Mouse (Mus musculus) macrophage (primary cell): ENCODE data around the gene Nthl1. TPM values are rescaled to one million over a fixed set of nuclear protein-coding genes. Genes with fewer than 3 reads are reported as not detected.

Source experiments
- H3K27ac ChIP-seq: fragments of 350-480 bp; formaldehyde crosslinking; 2 replicates; pipeline ENCODE4 v1.9.0; 2021
- H3K36me3 ChIP-seq: fragments of 350-480 bp; formaldehyde crosslinking; 2 replicates; pipeline ENCODE4 v1.9.0; 2021; ENCODE audit errors: inconsistent target
- H3K4me3 ChIP-seq: fragments of 350-480 bp; formaldehyde crosslinking; 2 replicates; pipeline ENCODE4 v1.9.0; 2021; ENCODE audit errors: inconsistent target
- H3K79me2 ChIP-seq: fragments of 350-480 bp; formaldehyde crosslinking; 2 replicates; pipeline ENCODE4 v1.9.0; 2021; ENCODE audit errors: inconsistent target
- WGBS: methylation state at CpG from one replicate; pipeline ENCODE4 v1.1.7; 2026; ENCODE audit warnings: inconsistent platforms; ENCODE audit not compliant: missing documents; 5-methylcytosine and 5-hydroxymethylcytosine counted together
- polyA plus RNA-seq: library from polyadenylated mRNA; stranded (reverse); fragments of 250-400 nt; gene quantifications from 3 replicates; pipeline ENCODE4 v1.2.4, GENCODE M21; 2018; ENCODE audit warnings: inconsistent platforms
- total RNA-seq, 78 experiments: library from RNA; depleted of rRNA; stranded (reverse); fragments of 250-400 nt; gene quantifications; 1 replicate in 9 of 78; 2 replicates in 24 of 78; 3 replicates in 43 of 78; 4 replicates in 2 of 78; pipeline ENCODE4 v1.2.4; 2018; ENCODE audit warnings: inconsistent platforms in 56 of 78

The Nthl1 gene
- total RNA-seq (2018; cell fraction: chromatin; rRNA removed), result 1 to 10 TPM in 20 of 26 experiments, under 1 TPM in 2, not detected in 4; 0.74 to 9.0 (median 3.1) TPM
- total RNA-seq (2018; cell fraction: cytosol; rRNA removed), result 1 to 10 TPM; 2.2 to 4.8 (median 3.3) TPM
- total RNA-seq (2018; cell fraction: nucleus; rRNA removed), result 1 to 10 TPM in 18 of 26 experiments, under 1 TPM in 8; 0.46 to 7.5 (median 1.4) TPM
- 3.1 to 5.8 TPM (median 3.7 TPM) in 3 replicates for polyA plus RNA-seq

DNA sequence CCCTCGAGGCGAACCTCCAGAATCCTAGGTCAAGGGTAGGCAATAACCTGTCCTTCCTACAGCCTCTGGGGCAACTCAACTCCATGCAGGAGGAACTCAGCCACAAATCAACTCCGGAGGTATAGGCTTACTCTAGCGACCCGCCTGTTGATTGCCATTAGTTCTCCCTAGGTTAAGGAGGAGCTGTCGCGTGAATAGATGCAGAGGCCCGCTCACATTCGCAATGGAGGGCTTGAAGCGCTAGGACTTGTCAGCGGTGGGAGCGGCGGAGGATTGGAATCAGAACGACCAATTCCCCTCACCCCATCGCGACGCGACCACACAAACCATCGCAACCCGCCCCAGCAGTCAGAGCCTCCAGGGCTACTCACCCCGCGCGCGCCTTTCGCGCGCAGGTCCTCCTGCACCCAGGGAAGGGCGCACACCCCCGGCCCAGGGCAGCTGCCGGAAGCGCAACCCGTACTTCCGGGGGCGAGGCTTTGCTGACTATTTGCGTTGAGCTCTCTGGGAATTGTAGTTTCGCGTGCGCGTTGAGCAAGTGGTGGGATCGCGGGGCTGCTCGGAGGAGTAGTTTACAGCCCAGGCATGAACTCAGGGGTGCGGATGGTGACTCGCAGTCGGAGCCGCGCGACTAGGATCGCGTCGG, at the start of gene Nthl1, which contains the start of gene Tsc2:
TSS of gene Nthl1 (plus strand) at position 514 of the 646 bp plus-strand sequence.
TSS of gene Tsc2 (minus strand) at position 464 of the 646 bp plus-strand sequence.
- no peaks in the 10 kb centered on the region for H3K79me2 ChIP-seq
- under 1% methylated on average over 51 of the region's 51 CpGs for WGBS
- H3K36me3 ChIP-seq, result peaks cover 30% of the 10 kb centered on the region
- 0 out of 2 replicates have a peak within 1 kb of the TSS, but pooled peaks have one; percentile 1 for H3K27ac ChIP-seq
- peak within 1 kb of the TSS; percentile 69 for H3K4me3 ChIP-seq

- H3K36me3 ChIP-seq, result peaks cover 39% of the 10 kb centered on the region; the same call in 1 of the 2 replicates
- H3K4me3 ChIP-seq, result no peak overlapping the region
- WGBS, result 40% methylated on average over 5 of the region's 5 CpGs
- H3K27ac ChIP-seq, result peak overlapping the region; percentile 78
- no peaks in the 10 kb centered on the region for H3K79me2 ChIP-seq
Measured at GRCm38 (mm10) chr17:24583599-24584460, 48.6 kb upstream of the Nthl1 start.

DNA sequence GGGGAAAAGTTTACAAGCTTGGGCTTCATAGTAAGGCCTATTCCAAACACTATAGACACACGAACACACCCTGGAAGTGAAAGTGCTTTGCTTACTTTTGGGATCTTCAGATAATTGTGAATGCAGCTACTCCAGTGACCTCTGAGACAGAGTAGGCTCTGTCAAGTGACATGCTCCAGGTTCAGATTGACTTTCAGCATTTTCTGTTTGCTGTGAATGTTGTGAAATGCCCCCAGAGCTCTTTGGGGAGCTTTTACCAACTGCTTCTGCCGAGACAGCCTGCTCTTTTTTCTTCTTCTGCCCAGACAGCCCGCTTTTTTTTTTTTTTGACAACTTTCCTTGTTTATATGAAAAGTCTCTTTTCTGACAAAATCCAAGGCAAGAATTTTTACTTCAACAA, 48.0 kb upstream of the Nthl1 start:
- Histone ChIP-seq H3K27ac (peak overlapping the region; percentile 78), H3K36me3 (peaks cover 36% of the 10 kb centered on the region; the same call in 1 of the 2 replicates), H3K4me3 (no peak overlapping the region), H3K79me2 (no peaks in the 10 kb centered on the region)
- WGBS, result 45% methylated on average over 3 of the region's 3 CpGs

DNA sequence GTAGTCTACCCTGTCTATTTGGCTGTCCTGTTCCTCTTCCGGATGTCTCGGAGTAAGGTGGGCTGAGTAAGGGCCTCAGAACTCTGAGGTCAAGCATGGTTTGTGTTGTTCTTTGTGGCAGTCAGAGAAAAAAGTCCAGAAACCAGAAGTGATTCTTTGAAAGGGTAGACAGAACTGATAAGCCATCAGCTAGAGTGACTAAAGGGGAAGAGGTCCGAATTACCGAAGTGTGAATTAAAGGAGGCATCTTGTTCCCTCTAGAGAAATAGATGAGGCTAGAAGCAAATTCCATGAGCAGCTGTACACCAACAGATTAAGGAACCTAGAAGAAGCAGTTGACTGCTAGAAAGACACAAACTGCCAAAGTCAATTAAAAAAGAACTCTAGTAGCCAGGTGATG, 45.9 kb upstream of the Nthl1 start:
- H3K4me3 ChIP-seq, result no peak overlapping the region
- H3K36me3 ChIP-seq, result peaks cover 35% of the 10 kb centered on the region
- no peaks in the 10 kb centered on the region for H3K79me2 ChIP-seq
- H3K27ac ChIP-seq, result no peak overlapping the region
- 79% methylated on average over 4 of the region's 4 CpGs for WGBS

DNA sequence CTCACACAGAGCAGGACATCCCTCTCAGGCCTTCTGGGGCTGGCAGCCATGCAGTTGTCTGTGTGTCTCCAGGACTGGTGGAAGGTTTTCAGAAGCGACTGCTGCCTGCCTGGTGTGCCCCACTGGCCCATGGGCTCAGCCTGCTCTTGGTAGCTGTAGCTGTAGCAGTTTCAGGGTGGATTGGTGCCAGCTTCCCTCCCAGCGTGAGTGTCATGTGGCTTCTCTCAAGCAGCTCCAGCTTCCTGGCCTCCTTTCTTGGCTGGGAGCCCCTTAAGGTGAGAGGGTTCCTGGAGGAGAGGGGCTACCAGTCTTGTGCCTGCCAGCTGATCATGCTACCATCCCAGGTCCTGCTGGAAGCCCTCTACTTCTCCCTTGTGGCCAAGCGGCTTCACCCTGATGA, 41.5 kb upstream of the Nthl1 start:
- H3K79me2 ChIP-seq, result no peaks in the 10 kb centered on the region
- WGBS, result 83% methylated on average over 2 of the region's 3 CpGs

DNA sequence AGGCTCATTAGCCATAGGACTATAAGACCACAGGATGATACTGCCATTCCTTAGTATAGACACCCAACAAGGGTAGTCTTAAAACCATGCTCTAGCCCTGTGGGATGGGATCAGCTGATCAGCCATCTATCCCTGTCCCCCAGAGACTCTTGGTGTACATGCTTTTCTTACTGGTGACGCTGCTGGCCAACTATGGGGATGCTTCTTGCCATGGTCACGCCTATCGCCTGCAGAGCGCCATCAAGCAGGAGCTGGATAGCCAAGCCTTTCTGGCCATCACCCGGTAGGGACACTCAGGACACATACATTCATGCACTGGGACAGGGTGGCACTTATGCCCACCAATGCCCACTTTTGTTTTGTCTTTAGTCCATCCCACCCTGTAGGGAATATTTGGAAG, 40.8 kb upstream of the Nthl1 start:
- WGBS, result 90% methylated on average over 5 of the region's 5 CpGs
- Histone ChIP-seq H3K36me3 (peaks cover 72% of the 10 kb centered on the region), H3K79me2 (no peaks in the 10 kb centered on the region), H3K4me3 (no peak overlapping the region), H3K27ac (no peak overlapping the region)

More for the DNA sequence above, 41.5 kb upstream of the Nthl1 start:
- no peak overlapping the region for H3K4me3 ChIP-seq
- no peak overlapping the region for H3K27ac ChIP-seq
- H3K36me3 ChIP-seq, result peaks cover 70% of the 10 kb centered on the region

DNA sequence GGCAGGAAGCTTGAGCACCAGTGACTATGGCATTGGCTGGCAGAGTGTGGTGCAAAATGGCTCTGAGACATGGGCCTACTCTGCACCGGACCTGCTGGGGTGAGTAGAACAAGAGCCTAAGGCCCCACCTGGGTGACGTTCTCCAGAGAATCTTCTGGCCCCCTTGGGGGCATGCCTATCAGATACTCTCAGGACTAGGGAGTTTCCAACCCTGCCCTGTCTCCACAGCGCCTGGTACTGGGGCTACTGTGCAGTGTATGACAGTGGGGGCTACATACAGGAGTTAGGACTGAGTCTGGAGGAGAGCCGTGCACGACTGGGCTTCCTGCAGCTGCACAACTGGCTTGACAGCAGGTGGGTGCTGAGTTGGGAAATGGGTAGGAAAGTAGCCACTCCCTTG, 39.2 kb upstream of the Nthl1 start:
- no peak overlapping the region for H3K27ac ChIP-seq
- peaks cover 73% of the 10 kb centered on the region for H3K36me3 ChIP-seq
- no peaks in the 10 kb centered on the region for H3K79me2 ChIP-seq
- WGBS, result 87% methylated on average over 5 of the region's 5 CpGs
- no peak overlapping the region for H3K4me3 ChIP-seq

GRCm38 (mm10) chr17:24593992-24594890, 38.2 kb upstream of the Nthl1 start:
- H3K79me2 ChIP-seq, result no peaks in the 10 kb centered on the region
- WGBS, result 95% methylated on average over 26 of the region's 26 CpGs
- H3K27ac ChIP-seq, result no peak overlapping the region
- H3K4me3 ChIP-seq, result no peak overlapping the region
- peaks cover 83% of the 10 kb centered on the region for H3K36me3 ChIP-seq

DNA sequence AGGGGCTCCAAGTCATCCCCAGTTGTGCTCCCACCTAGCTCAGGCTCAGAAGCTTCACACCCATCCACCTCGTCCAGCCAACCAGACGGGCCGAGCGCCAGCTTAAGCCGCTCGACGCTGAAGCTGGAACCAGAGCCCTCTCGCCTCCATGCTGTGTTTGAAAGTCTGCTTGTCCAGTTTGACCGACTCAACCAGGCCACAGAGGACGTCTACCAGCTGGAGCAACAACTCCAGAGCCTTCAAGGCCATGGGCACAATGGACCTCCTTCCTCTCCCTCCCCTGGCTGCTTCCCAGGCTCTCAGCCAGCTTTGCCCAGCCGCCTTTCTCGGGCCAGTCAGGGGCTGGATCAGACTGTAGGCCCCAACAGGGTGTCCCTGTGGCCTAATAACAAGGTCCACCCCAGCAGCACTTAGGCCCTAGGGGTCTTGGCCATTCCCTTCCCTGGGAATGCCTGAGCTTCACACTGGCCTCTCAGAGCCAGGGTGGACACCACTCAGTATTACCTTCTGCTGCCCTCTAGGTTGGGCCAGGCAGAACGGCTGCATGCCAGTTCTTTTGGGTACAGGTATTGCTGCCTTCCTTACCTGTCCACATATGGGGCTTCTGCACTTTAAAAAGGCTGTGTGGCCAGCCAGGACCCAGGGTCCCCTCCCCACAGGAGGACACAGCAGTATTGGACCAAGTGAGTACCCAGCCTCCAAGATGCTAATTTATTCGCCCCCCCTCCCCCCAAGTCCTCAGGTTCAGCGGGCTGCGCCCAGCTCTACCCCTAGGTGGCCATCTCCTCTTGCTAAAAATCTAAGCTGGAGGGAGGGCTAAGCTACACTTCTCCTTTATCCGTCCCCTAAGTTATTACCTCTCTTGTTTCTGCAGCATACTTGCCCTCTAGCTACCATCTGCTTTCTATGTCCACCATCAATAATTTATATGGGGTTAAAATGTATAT, 37.1 kb upstream of the Nthl1 start:
- no peak overlapping the region for H3K27ac ChIP-seq
- H3K4me3 ChIP-seq, result no peak overlapping the region
- WGBS, result 90% methylated on average over 17 of the region's 17 CpGs
- peaks cover 92% of the 10 kb centered on the region for H3K36me3 ChIP-seq
- no peaks in the 10 kb centered on the region for H3K79me2 ChIP-seq

DNA sequence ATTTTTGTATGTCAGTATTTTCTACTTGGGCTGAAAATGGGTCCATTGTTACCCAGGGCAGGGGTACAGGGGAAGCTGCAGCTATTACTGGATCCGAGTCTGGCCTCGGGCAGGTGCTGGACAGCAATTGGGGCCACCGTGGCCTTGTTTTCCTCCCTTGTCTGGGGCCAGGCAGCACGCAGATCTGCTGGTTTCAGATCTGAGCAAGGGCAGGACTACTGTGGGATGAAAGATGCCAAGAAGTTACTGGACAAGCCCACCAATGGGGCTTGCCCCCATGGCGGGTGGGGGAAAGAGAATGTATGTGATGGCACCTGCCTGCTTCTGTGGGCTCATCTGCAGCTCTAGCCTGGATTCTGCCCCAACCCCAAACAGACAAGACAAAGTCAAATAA, 36.4 kb upstream of the Nthl1 start:
- WGBS, result 94% methylated on average over 5 of the region's 5 CpGs
- Histone ChIP-seq H3K4me3 (no peak overlapping the region), H3K36me3 (peaks cover 88% of the 10 kb centered on the region), H3K27ac (no peak overlapping the region), H3K79me2 (no peaks in the 10 kb centered on the region)

DNA sequence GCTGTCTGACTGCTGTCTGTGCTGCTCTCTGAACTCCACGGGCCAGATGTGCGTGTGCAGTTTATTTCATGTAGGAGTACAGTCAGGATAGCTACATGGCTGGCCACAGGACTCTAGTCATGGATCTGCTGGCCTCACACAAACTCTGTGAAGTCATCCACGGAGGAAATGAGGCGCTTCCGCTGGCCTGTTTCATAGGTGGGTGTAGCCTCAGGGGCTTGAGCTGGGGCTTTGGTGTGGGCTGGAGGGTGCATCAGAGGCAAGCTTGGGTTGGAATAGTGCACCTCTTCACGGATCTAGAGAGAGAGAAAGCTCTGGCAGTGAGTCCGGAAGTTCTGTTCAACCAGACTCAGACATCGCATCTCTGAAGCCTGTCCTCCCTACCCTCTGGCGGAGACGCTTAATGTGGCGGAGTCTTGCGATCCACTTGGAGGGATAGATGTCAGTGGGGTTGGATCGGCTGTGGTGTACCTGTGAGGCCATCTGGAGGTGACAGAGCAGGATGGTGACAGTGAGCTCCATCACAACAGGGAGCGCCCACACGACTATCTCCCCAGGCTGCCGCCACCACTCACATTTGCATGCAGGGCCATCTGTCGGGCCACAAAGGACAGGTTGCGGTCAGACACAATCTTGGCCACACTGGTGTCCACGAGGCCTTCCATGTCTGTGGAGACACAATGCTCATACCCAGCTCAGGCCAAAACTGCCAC, 35.9 kb upstream of the Nthl1 start:
- 91% methylated on average over 19 of the region's 19 CpGs for WGBS
- Histone ChIP-seq H3K36me3 (peaks cover 82% of the 10 kb centered on the region), H3K27ac (no peak overlapping the region), H3K4me3 (no peak overlapping the region), H3K79me2 (no peaks in the 10 kb centered on the region)

DNA sequence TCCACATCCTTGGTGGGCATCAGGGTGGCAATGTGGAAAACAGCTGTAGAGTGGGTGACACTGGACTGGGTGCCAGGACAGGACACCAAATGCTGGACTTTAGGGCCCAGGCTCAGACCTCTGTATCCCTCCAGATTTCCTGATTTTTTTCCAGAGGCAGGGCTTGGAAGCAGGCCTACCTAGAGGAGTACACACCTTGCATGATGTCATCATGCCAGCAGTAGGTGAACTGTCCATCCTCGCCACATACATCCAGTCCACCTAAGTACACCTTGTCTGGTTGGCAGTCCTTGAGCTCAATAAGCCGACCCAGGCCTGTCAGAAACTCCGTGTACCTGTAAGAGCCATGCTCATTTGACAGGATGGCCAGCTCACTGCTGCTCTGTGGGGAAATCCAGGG, 34.5 kb upstream of the Nthl1 start:
- H3K36me3 ChIP-seq, result peaks cover 79% of the 10 kb centered on the region
- 97% methylated on average over 3 of the region's 3 CpGs for WGBS
- H3K79me2 ChIP-seq, result no peaks in the 10 kb centered on the region
- no peak overlapping the region for H3K4me3 ChIP-seq
- no peak overlapping the region for H3K27ac ChIP-seq

DNA sequence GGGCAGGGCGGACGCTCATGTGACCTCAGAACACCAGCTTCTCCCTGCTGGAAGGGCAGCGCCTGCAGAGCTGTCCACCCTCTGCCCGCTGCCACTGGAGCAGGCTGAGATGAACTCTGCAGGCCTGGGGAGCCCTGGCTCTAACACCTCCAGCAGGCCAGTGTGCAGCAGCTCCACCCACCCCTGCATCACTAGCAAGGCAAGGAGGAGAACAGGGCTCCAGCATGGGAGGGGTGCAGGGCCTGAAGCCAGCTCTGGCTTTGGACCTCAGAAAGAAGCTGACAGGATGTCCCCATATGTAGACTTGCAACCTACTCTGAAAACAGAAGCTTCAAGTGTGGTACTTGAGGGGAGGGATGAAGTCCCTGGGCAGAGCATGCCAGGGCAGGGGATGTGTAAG, 32.0 kb upstream of the Nthl1 start:
- 100% methylated on average over 4 of the region's 4 CpGs for WGBS
- Histone ChIP-seq H3K27ac (no peak overlapping the region), H3K4me3 (no peak overlapping the region), H3K79me2 (no peaks in the 10 kb centered on the region), H3K36me3 (peaks cover 70% of the 10 kb centered on the region)
